Mouse (Mus musculus) lung, embryonic 16.5 days (tissue): ENCODE results near the gene Neurog2. TPM values are rescaled to one million over a fixed set of nuclear protein-coding genes. Genes with fewer than 3 reads are reported as not detected.
A peak's percentile ranks its signal among the peaks of the same experiment; 100 is the strongest.

ENCODE experiments used
- ATAC-seq: fragments of 200-750 bp; cut with Nextera tagmentation; 2 replicates; pipeline ENCODE4 v1.8.0; 2017; ENCODE audit warnings: low read depth, mild to moderate bottlenecking, moderate library complexity
- H3K27ac ChIP-seq: fragments of 300-500 bp; sonication (generic); 2 replicates; pipeline ENCODE4 v1.5.1; 2014; ENCODE audit warnings: mild to moderate bottlenecking, control low read depth, low read length
- H3K27me3 ChIP-seq: fragments of 300-500 bp; sonication (generic); 2 replicates; pipeline ENCODE4 v1.6.1; 2014; ENCODE audit warnings: low read depth, low read length, mixed read lengths; ENCODE audit not compliant: control insufficient read depth, insufficient read depth
- H3K36me3 ChIP-seq: fragments of 300-500 bp; sonication (generic); 2 replicates; pipeline ENCODE4 v1.6.1; 2014; ENCODE audit warnings: low read length; ENCODE audit not compliant: control insufficient read depth, insufficient read depth
- H3K4me1 ChIP-seq: fragments of 300-500 bp; sonication (generic); replicated peaks from 2 replicates; pipeline ENCODE4 v1.6.1; 2014; ENCODE audit warnings: low read length, mixed read lengths; ENCODE audit not compliant: control insufficient read depth, insufficient read depth
- H3K4me2 ChIP-seq: fragments of 300-500 bp; sonication (generic); 2 replicates; pipeline ENCODE4 v1.6.1; 2014; ENCODE audit warnings: low read depth, low read length, control low read depth
- H3K4me3 ChIP-seq: fragments of 300-500 bp; sonication (generic); 2 replicates; pipeline ENCODE4 v1.5.1; 2014; ENCODE audit warnings: mild to moderate bottlenecking, low read length, control low read depth
- H3K9ac ChIP-seq: fragments of 300-500 bp; sonication (generic); 2 replicates; pipeline ENCODE4 v1.6.1; 2014; ENCODE audit warnings: low read length, control low read depth
- H3K9me3 ChIP-seq: fragments of 300-500 bp; sonication (generic); 2 replicates; pipeline ENCODE4 v1.6.1; 2016; ENCODE audit warnings: low read length; ENCODE audit not compliant: control insufficient read depth
- WGBS: fragments of 180-500 bp; shearing (Covaris S2); extraction: QIAGEN DNeasy Blood & Tissue Kit; methylation state at CpG from one replicate; pipeline ENCODE4 v1.1.7; 2014; 5-methylcytosine and 5-hydroxymethylcytosine counted together
- polyA plus RNA-seq: library from polyadenylated mRNA; unstranded; fragments of >200 nt; fragmentation: Nextera tagmentation; extraction: Ambion mirVana; gene quantifications from 2 replicates; pipeline ENCODE4 v1.2.1, GENCODE M21; 2015

The Neurog2 gene
- polyA plus RNA-seq, 1 experiment from 2014 or later: not detected

DNA sequence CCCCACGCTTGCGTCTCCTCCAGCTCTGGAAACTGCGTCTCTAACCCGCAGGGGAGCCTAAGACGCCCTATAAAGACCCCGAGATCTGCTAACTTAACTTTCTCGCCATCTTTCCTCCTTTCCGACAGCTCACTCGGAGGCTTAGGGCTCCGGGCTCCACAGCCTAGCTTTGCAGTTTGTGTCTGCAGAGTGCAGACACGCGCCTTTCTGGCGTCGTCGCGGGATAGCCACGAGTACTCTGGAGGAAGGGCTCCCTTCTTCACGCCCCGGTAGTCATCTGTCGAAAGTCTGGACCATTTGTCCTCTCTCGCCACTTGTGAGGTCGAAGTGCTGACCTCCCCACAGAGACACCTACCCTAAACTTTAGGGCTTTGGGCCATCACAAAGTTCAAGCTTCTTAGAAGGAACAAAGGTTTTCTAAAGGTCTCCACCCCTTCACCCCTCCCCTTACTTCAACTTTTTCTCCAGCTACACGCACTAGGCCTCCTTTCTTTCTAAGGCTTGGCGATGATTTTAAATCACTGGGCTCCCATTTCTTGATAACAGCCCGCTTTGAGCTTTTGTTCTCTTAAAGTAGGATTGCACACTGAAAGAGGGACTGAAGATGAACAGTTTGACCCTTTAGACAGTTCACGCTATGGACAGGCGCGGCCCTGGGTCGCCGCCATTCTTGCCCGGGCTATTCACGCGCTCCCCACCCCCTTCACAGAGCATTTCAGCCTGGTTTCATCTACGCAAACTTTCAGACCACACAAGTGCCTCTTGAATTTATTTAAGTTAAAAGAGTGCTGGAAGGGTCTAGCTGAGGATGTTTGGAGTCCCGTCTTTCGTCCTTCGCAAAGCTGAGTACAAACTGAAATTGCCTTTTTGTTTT lies 4.4 kb upstream of the Neurog2 start:
- Histone ChIP-seq H3K27me3 (peaks cover 84% of the 10 kb centered on the region), H3K27ac (no peak overlapping the region), H3K9me3 (no peaks in the 10 kb centered on the region), H3K4me1 (peaks cover 26% of the 10 kb centered on the region), H3K4me3 (no peak overlapping the region), H3K9ac (no peak overlapping the region), H3K4me2 (no peak overlapping the region), H3K36me3 (no peaks in the 10 kb centered on the region)
- WGBS: 2% methylated on average over 37 of the region's 37 CpGs
- no peak for ATAC-seq

DNA sequence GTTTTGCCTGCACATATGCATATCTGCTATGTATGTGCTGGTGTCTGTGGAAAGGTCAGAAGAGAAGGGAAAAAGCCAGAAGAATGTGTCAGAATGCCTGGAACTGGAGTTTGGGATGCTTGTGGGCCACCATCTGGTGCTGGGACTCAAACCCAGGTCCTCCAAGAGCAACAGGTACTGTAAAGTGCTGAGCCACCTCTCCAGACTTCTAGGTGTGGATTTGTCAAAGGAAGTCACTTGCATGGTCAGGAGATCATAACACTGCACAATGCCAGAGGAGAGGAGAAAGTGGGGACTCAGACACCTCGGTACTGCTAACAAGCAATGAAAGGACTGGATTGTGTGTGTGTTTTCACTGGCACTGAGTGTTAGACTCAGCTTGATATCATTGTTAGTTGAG lies 2.7 kb upstream of the Neurog2 start:
- Histone ChIP-seq H3K9me3 (no peaks in the 10 kb centered on the region), H3K27ac (no peak overlapping the region), H3K4me2 (no peak overlapping the region), H3K4me1 (peaks cover 36% of the 10 kb centered on the region), H3K27me3 (peaks cover 92% of the 10 kb centered on the region), H3K4me3 (no peak overlapping the region), H3K9ac (no peak overlapping the region), H3K36me3 (no peaks in the 10 kb centered on the region)
- WGBS: 6% methylated on average over 1 of the region's 1 CpGs
- no peak for ATAC-seq

DNA sequence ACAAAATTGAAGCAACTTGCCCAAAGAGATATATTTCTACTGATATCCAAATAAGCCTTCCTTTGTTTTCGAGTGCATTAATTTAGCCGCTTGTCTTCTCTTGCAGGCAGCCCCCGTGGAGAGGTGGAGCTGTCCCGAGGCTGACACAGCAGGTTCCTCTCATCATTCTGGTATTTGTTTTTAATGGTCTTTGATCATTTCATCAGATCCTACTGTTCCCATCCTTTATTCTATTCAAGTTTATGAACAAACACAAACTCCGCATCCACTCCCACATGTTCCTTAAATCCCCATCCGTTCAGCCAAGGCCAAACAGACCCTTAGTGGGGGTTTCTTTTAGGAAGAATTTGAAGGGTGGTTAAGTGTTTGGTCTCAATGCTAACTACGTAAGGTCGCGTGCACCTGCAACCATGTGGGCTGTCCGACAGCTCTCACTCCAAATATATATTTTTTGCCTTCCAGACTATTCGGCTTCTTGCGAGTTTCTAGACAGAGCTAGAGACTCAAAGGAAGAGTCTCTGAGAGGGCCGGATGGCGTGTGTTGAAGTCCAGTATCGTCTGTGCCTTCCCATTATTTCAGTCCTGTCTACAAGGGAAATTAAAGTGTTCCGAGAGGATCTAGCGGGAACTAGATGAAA lies 2.1 kb upstream of the Neurog2 start:
- no peak overlapping the region for H3K4me2 ChIP-seq
- H3K27ac ChIP-seq: no peak overlapping the region
- 5% methylated on average over 17 of the region's 17 CpGs for WGBS
- no peak overlapping the region for H3K9ac ChIP-seq
- no peaks in the 10 kb centered on the region for H3K9me3 ChIP-seq
- H3K4me1 ChIP-seq: peaks cover 29% of the 10 kb centered on the region
- ATAC-seq: no peak
- no peak overlapping the region for H3K4me3 ChIP-seq
- peaks cover 89% of the 10 kb centered on the region for H3K27me3 ChIP-seq
- H3K36me3 ChIP-seq: no peaks in the 10 kb centered on the region

DNA sequence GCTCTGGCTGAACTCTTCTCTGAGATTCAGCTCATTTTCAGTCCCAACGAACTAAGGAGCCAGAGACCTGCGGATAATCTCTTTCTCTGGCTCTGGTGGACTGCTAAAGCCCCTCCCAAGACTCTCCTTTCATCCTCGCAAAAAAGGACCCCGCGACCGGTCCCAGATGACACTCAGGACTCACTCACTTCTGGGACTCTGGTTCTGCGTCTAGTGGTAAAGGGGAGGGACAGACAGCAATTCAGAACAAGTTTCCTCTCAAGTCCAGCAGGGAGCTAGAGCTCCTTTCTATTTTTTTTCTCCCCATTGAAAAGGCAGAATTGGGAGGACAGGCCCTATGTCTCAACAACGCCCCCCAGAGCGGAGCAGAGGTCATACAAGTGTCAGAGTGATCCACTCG lies 1.4 kb upstream of the Neurog2 start:
- H3K9me3 ChIP-seq: no peaks in the 10 kb centered on the region
- ATAC-seq: no peak
- no peaks in the 10 kb centered on the region for H3K36me3 ChIP-seq
- H3K9ac ChIP-seq: no peak overlapping the region
- H3K27me3 ChIP-seq: peaks cover 86% of the 10 kb centered on the region
- no peak overlapping the region for H3K4me2 ChIP-seq
- H3K27ac ChIP-seq: no peak overlapping the region
- peaks cover 25% of the 10 kb centered on the region for H3K4me1 ChIP-seq
- WGBS: 1% methylated on average over 10 of the region's 10 CpGs
- H3K4me3 ChIP-seq: no peak overlapping the region

DNA sequence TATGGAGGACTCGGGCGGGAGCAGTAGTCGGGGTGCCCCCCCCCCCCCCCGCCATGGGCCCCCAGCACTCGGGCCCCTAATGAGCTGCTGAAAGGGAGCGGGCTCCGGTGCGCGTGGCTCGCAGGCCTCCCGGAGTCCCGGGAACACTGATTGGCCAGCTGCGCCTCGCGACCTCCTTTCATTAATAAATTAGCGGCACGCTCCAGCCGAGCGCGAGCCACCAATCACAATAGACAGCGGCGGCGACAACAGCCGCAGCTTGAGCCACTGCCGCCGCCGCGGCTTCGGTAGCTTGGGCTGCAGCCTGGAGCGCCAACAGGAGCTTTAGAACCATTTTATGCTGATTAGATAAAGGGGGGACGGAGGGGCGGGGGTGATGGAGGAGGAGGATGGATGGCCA lies 404 bp upstream of the Neurog2 start:
- Histone ChIP-seq H3K9me3 (no peaks in the 10 kb centered on the region), H3K27me3 (peaks cover 86% of the 10 kb centered on the region), H3K36me3 (no peaks in the 10 kb centered on the region), H3K4me1 (peaks cover 25% of the 10 kb centered on the region), H3K27ac (no peak overlapping the region), H3K4me3 (peak overlapping the region; percentile 42), H3K9ac (no peak overlapping the region), H3K4me2 (peak overlapping the region; percentile 59)
- WGBS: 0% methylated on average over 31 of the region's 32 CpGs
- 0 out of 2 replicates have a peak, but pooled peaks have one; percentile 15 for ATAC-seq

DNA sequence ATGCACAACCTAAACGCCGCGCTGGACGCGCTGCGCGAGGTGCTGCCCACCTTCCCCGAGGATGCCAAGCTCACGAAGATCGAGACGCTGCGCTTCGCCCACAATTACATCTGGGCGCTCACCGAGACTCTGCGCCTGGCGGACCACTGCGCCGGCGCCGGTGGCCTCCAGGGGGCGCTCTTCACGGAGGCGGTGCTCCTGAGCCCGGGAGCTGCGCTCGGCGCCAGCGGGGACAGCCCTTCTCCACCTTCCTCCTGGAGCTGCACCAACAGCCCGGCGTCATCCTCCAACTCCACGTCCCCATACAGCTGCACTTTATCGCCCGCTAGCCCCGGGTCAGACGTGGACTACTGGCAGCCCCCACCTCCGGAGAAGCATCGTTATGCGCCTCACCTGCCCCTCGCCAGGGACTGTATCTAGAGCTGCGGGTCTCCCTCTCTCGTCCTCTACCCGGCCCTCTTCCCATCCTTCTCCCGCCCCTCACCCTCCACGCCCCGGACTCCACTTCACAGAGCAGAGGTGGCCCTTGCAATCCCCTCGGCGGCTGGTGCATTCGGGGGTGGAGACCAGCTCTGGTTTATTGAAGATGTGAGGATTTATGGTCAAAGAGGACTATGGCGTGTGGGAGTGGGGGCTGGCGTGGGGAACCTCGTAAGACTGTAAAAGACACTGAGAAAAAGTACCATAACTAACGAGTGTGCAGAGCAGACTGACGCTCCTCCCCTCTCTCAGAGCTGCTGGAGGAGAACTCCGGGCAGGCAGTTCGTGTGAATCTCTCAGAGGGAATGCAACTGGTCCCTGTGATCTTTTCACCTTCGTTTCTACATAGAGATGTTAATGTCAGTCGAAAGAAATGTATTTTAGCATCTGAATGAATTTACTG lies 1.4 kb downstream of the Neurog2 start:
- 1% methylated on average over 58 of the region's 58 CpGs for WGBS

DNA sequence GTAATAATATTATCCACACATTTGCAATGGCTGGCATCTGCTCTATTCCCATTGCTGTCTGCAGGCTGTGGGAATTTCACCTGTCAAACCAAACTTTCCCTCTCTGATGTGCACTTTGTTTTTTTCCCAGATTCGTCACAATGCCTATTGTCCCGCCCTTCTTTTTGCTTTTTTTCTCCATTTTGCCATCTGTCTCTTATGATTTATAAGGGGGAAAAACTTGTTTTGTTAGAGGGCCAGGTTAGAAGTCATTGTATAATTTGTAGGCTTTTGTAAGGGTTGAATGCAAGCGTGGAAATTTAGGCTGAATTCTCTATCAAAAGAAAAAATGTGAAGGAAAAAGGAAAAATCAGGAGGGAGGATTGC lies 2.0 kb downstream of the Neurog2 start:
- Histone ChIP-seq H3K4me1 (peaks cover 23% of the 10 kb centered on the region), H3K4me2 (no peak overlapping the region), H3K36me3 (no peaks in the 10 kb centered on the region), H3K9ac (no peak overlapping the region), H3K27me3 (peaks cover 87% of the 10 kb centered on the region), H3K9me3 (no peaks in the 10 kb centered on the region), H3K27ac (no peak overlapping the region), H3K4me3 (no peak overlapping the region)
- WGBS: 11% methylated on average over 3 of the region's 3 CpGs
- no peak for ATAC-seq

More for the DNA sequence above, 1.4 kb downstream of the Neurog2 start:
- Histone ChIP-seq H3K4me2 (peak overlapping the region; percentile 59), H3K27me3 (peaks cover 87% of the 10 kb centered on the region), H3K9ac (no peak overlapping the region), H3K36me3 (no peaks in the 10 kb centered on the region), H3K9me3 (no peaks in the 10 kb centered on the region), H3K4me3 (peak overlapping the region; percentile 42), H3K27ac (no peak overlapping the region), H3K4me1 (peaks cover 23% of the 10 kb centered on the region)
- peak; percentile 89 for ATAC-seq

DNA sequence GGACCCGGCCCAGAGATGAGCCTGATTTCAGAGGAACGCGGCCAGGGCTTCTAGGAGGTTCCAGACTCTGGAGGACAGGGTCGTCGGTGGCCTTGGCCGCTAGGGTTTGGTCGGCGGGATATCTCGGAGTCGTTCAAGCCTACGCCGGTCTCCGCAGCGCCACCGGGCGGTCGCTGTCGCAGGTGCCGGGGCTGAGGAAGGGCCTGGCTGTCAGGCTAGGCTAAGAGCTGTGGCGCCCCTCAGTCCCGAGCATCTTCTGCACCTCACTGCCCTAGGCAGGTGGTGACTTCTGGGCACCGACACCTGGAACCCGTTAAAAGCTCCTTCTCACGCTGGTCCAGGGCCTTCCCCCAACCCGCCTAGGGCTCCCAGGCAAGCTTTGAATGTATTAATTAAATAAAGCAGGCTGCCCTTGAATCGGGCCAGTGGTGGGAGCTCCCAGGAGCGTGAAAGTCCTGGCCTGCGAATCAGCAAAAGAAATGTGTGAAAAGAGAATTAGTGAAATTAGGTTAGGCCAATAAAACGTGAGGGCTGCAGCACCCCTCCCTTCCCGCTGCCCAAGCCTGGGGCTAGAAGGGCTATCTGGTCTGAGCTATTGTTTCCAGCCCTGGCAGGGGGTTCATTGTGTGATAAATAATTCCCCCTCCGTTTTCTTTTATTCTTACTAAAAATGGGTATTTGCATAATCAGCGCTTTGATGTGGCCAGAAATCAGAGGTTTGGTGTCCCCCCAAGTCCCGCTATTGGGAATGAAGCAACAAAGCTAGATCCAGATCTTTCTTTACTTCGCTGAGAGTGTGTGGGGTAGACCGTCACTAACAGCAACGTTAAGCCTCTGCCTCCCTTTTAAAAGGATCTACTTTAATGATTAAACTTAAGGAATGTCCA lies 7.2 kb downstream of the Neurog2 start:
- peaks cover 87% of the 10 kb centered on the region for H3K27me3 ChIP-seq
- H3K27ac ChIP-seq: no peak overlapping the region
- no peaks in the 10 kb centered on the region for H3K36me3 ChIP-seq
- WGBS: 2% methylated on average over 36 of the region's 36 CpGs
- H3K9ac ChIP-seq: no peak overlapping the region
- no peaks in the 10 kb centered on the region; the same call in 1 of the 2 replicates for H3K4me1 ChIP-seq
- peak overlapping the region; percentile 26; the same call in 1 of the 2 replicates for H3K4me2 ChIP-seq
- H3K4me3 ChIP-seq: no peak overlapping the region
- no peaks in the 10 kb centered on the region for H3K9me3 ChIP-seq
- 0 out of 2 replicates have a peak, but pooled peaks have one; percentile 28 for ATAC-seq
